Mouse (Mus musculus): ENCODE results near the gene Efemp2. TPM values are rescaled to one million over a fixed set of nuclear protein-coding genes. Genes with fewer than 3 reads are reported as not detected.

Efemp2 gene
- polyA plus RNA-seq, 1 experiment from 2014 or later: 80.7 TPM

Other genes starting within 250 kb of the Efemp2 start
- 17.7 and 18.6 TPM in 2 replicates for gene Pacs1, start 200.8 kb upstream of the Efemp2 start, polyA plus RNA-seq (2015; fragmentation: Nextera tagmentation; extraction: Ambion mirVana)
- gene Sf3b2, start 178.5 kb upstream of the Efemp2 start, polyA plus RNA-seq (2015; fragmentation: Nextera tagmentation; extraction: Ambion mirVana): 210 and 227 TPM in 2 replicates
- gene Gal3st3, start 175.6 kb upstream of the Efemp2 start, polyA plus RNA-seq (2015; fragmentation: Nextera tagmentation; extraction: Ambion mirVana): 4.5 and 5.9 TPM in 2 replicates
- not detected in 2 replicates for gene Catsper1, start 138.2 kb upstream of the Efemp2 start, polyA plus RNA-seq (2015; fragmentation: Nextera tagmentation; extraction: Ambion mirVana)
- 0.28 and 0.73 TPM in 2 replicates for gene Cst6, start 124.4 kb upstream of the Efemp2 start, polyA plus RNA-seq (2015; fragmentation: Nextera tagmentation; extraction: Ambion mirVana)
- 40.5 and 43.7 TPM in 2 replicates for gene Eif1ad, start 107.2 kb upstream of the Efemp2 start, polyA plus RNA-seq (2015; fragmentation: Nextera tagmentation; extraction: Ambion mirVana)
- gene Banf1, start 106.8 kb upstream of the Efemp2 start, polyA plus RNA-seq (2015; fragmentation: Nextera tagmentation; extraction: Ambion mirVana): 399 and 477 TPM in 2 replicates
- gene Sart1, start 85.3 kb upstream of the Efemp2 start, polyA plus RNA-seq (2015; fragmentation: Nextera tagmentation; extraction: Ambion mirVana): 40.7 and 41.9 TPM in 2 replicates
- gene Tsga10ip, start 71.4 kb upstream of the Efemp2 start, polyA plus RNA-seq (2015; fragmentation: Nextera tagmentation; extraction: Ambion mirVana): 1.6 and 2.2 TPM in 2 replicates
- 190 and 213 TPM in 2 replicates for gene Drap1, start 49.0 kb upstream of the Efemp2 start, polyA plus RNA-seq (2015; fragmentation: Nextera tagmentation; extraction: Ambion mirVana)
- gene AI837181, start 48.8 kb upstream of the Efemp2 start, polyA plus RNA-seq (2015; fragmentation: Nextera tagmentation; extraction: Ambion mirVana): 38.3 and 40.9 TPM in 2 replicates
- gene Fosl1, start 26.4 kb upstream of the Efemp2 start, polyA plus RNA-seq (2015; fragmentation: Nextera tagmentation; extraction: Ambion mirVana): not detected in 2 replicates
- gene Ccdc85b, start 16.1 kb upstream of the Efemp2 start, polyA plus RNA-seq (2015; fragmentation: Nextera tagmentation; extraction: Ambion mirVana): 7.6 and 8.1 TPM in 2 replicates
- 87.4 and 93.1 TPM in 2 replicates for gene Fibp, start 13.3 kb upstream of the Efemp2 start, polyA plus RNA-seq (2015; fragmentation: Nextera tagmentation; extraction: Ambion mirVana)
- gene Ctsw, start 5.4 kb upstream of the Efemp2 start, polyA plus RNA-seq (2015; fragmentation: Nextera tagmentation; extraction: Ambion mirVana): 0.56 and 1.7 TPM in 2 replicates
- 36.8 and 38.9 TPM in 2 replicates for gene Mus81, start 14.4 kb downstream of the Efemp2 start, polyA plus RNA-seq (2015; fragmentation: Nextera tagmentation; extraction: Ambion mirVana)
- 1,825 and 1,925 TPM in 2 replicates for gene Cfl1, start 16.5 kb downstream of the Efemp2 start, polyA plus RNA-seq (2015; fragmentation: Nextera tagmentation; extraction: Ambion mirVana)
- not detected in 2 replicates for gene 1700020D05Rik, start 29.8 kb downstream of the Efemp2 start, polyA plus RNA-seq (2015; fragmentation: Nextera tagmentation; extraction: Ambion mirVana)
- 13.5 and 14.8 TPM in 2 replicates for gene Snx32, start 36.6 kb downstream of the Efemp2 start, polyA plus RNA-seq (2015; fragmentation: Nextera tagmentation; extraction: Ambion mirVana)
- 0.07 and 0.13 TPM in 2 replicates for gene Ovol1, start 86.7 kb downstream of the Efemp2 start, polyA plus RNA-seq (2015; fragmentation: Nextera tagmentation; extraction: Ambion mirVana)
- gene Ap5b1, start 94.1 kb downstream of the Efemp2 start, polyA plus RNA-seq (2015; fragmentation: Nextera tagmentation; extraction: Ambion mirVana): 2.2 and 2.7 TPM in 2 replicates
- gene Rnaseh2c, start 127.9 kb downstream of the Efemp2 start, polyA plus RNA-seq (2015; fragmentation: Nextera tagmentation; extraction: Ambion mirVana): 109 and 113 TPM in 2 replicates
- gene Kat5, start 136.3 kb downstream of the Efemp2 start, polyA plus RNA-seq (2015; fragmentation: Nextera tagmentation; extraction: Ambion mirVana): 31.0 and 31.5 TPM in 2 replicates
- 35.9 and 37.4 TPM in 2 replicates for gene Rela, start 163.5 kb downstream of the Efemp2 start, polyA plus RNA-seq (2015; fragmentation: Nextera tagmentation; extraction: Ambion mirVana)
- gene Sipa1, start 189.8 kb downstream of the Efemp2 start, polyA plus RNA-seq (2015; fragmentation: Nextera tagmentation; extraction: Ambion mirVana): 21.9 and 23.2 TPM in 2 replicates
- 23.2 and 24.0 TPM in 2 replicates for gene Map3k11, start 214.8 kb downstream of the Efemp2 start, polyA plus RNA-seq (2015; fragmentation: Nextera tagmentation; extraction: Ambion mirVana)
- gene Pcnx3, start 215.0 kb downstream of the Efemp2 start, polyA plus RNA-seq (2015; fragmentation: Nextera tagmentation; extraction: Ambion mirVana): 13.6 and 14.9 TPM in 2 replicates
- 0.29 TPM in 1 of 2 replicates, not detected in the other for gene Kcnk7, start 230.4 kb downstream of the Efemp2 start, polyA plus RNA-seq (2015; fragmentation: Nextera tagmentation; extraction: Ambion mirVana)